Comparison of ENCODE assay signal across 26 mouse cellular contexts in genomic region chr10:130372491-130373173, GRCm38 (mm10). TPM values are rescaled to one million over a fixed set of nuclear protein-coding genes. Genes with fewer than 3 reads are reported as not detected.
A peak's percentile ranks its signal among the peaks of the same experiment; 100 is the strongest.
DNase-seq lines count a peak whose midpoint lies in the region; ATAC-seq and TF ChIP-seq lines count a peak whose summit lies in the region.
"Had no signal": no experiment of that assay in that cellular context is flagged by ENCODE, and none has a peak within 500 bp of the region (broad histone marks: within the 10 kb centered on the region; RNA-seq: fewer than 3 reads in every experiment).

No protein-coding gene starts in this region.

- H3K4me1 ChIP-seq in midbrain, embryonic 14.5 days (ENCODE audit: control insufficient read depth, insufficient read depth, low read length), result no peaks in the 10 kb centered on the region
- H3K4me1 ChIP-seq in midbrain, embryonic 15.5 days, result no peaks in the 10 kb centered on the region
- H3K4me1 ChIP-seq in MEL (ENCODE audit: control insufficient read depth in 1 of 2, insufficient read depth in 2 of 2, low read length in 2 of 2), result peaks cover 5 to 7% of the 10 kb centered on the region in 2 experiments; a peak in 2 of 4 replicates
- no peaks in the 10 kb centered on the region for H3K4me1 ChIP-seq in intestine, embryonic 16.5 days (ENCODE audit: control insufficient read depth, insufficient read depth, low read length)
- H3K4me1 ChIP-seq: forebrain, embryonic 12.5 days; heart, embryonic 13.5 days; hindbrain, embryonic 15.5 days; limb, embryonic 15.5 days had no signal

- H3K79me2 ChIP-seq in MEL (ENCODE audit: control insufficient read depth, insufficient read depth, low read length, poor library complexity), result no peaks in the 10 kb centered on the region

- H3K36me3 ChIP-seq in midbrain, embryonic 14.5 days (ENCODE audit: control insufficient read depth, insufficient read depth, low read length), result no peaks in the 10 kb centered on the region
- H3K36me3 ChIP-seq in midbrain, embryonic 15.5 days (replicated peaks), result no peaks in the 10 kb centered on the region
- H3K36me3 ChIP-seq in MEL (ENCODE audit: control insufficient read depth in 1 of 2, insufficient read depth in 2 of 2, low read length in 2 of 2), result peaks cover 0 to 11% of the 10 kb centered on the region in 2 experiments; a peak in 2 of 4 replicates
- H3K36me3 ChIP-seq in intestine, embryonic 16.5 days (ENCODE audit: control insufficient read depth, insufficient read depth, low read length), result no peaks in the 10 kb centered on the region
- H3K36me3 ChIP-seq: forebrain, embryonic 12.5 days; heart, embryonic 13.5 days; hindbrain, embryonic 15.5 days; limb, embryonic 15.5 days had no signal

- peak; percentile 5 to 10 for DNase-seq in cerebellum, postnatal 10 days
- DNase-seq in cerebellum, adult 18-20 months, result no peak
- DNase-seq in midbrain, embryonic 14.5 days, result peak; percentile 2
- DNase-seq in MEL (ENCODE audit: low read depth, low spot score), result peak; percentile 83
- DNase-seq in left cerebral cortex, postnatal 25 days (ENCODE audit: low spot score in 2 of 2), result no peak
- DNase-seq in kidney, adult 18-20 months, result no peak
- DNase-seq: adrenal gland, adult 2 months; cerebellum, adult 9-11 months; gastrocnemius, adult 2 months; heart, postnatal 36 days; kidney, adult 2 months; kidney, postnatal 14 days; lung, postnatal 10 days; retina, postnatal 1 day had no signal

- no peaks in the 10 kb centered on the region for H3K27me3 ChIP-seq in midbrain, embryonic 14.5 days (ENCODE audit: control insufficient read depth, insufficient read depth, low read length)
- H3K27me3 ChIP-seq in midbrain, embryonic 15.5 days (replicated peaks), result no peaks in the 10 kb centered on the region
- no peaks in the 10 kb centered on the region for H3K27me3 ChIP-seq in MEL (ENCODE audit: control insufficient read depth in 1 of 2, insufficient read depth in 2 of 2, low read length in 2 of 2)
- H3K27me3 ChIP-seq in intestine, embryonic 16.5 days (replicated peaks; ENCODE audit: control insufficient read depth, insufficient read depth, low read length), result no peaks in the 10 kb centered on the region
- H3K27me3 ChIP-seq: CH12.LX; forebrain, embryonic 12.5 days; heart, embryonic 13.5 days; hindbrain, embryonic 15.5 days; limb, embryonic 15.5 days had no signal

- ATAC-seq in midbrain, embryonic 14.5 days (ENCODE audit: low FRiP score, low TSS enrichment), result no peak
- no peak for ATAC-seq in midbrain, embryonic 15.5 days (replicated peaks)
- peak; percentile 62 for ATAC-seq in intestine, embryonic 16.5 days
- ATAC-seq: midbrain, embryonic 16.5 days had no signal

- intact Hi-C loops in left cerebral cortex, postnatal 25 days (cut with DNase I), result no loop called here

- H3K4me3 ChIP-seq in midbrain, embryonic 14.5 days (replicated peaks; ENCODE audit: low read depth, low read length), result no peak overlapping the region
- no peak overlapping the region for H3K4me3 ChIP-seq in midbrain, embryonic 15.5 days
- no peak overlapping the region for H3K4me3 ChIP-seq in MEL (ENCODE audit: control insufficient read depth in 1 of 2, insufficient read depth in 1 of 2, low read depth in 2 of 2, low read length in 2 of 2)
- H3K4me3 ChIP-seq in intestine, embryonic 16.5 days (ENCODE audit: low read length), result no peak overlapping the region
- H3K4me3 ChIP-seq: forebrain, embryonic 12.5 days; gastrocnemius, adult 2 months; heart, embryonic 13.5 days; hindbrain, embryonic 15.5 days; layer of hippocampus, adult 2 months; limb, embryonic 15.5 days had no signal

- no peak overlapping the region for H3K27ac ChIP-seq in midbrain, embryonic 14.5 days (replicated peaks; ENCODE audit: low read depth, low read length)
- H3K27ac ChIP-seq in midbrain, embryonic 15.5 days, result no peak overlapping the region
- peak overlapping the region; percentile 15; the same call in 1 of the 2 replicates for H3K27ac ChIP-seq in MEL (ENCODE audit: control insufficient read depth, low read depth, low read length)
- no peak overlapping the region for H3K27ac ChIP-seq in intestine, embryonic 16.5 days (ENCODE audit: low read length)
- H3K27ac ChIP-seq: forebrain, embryonic 12.5 days; gastrocnemius, adult 2 months; heart, embryonic 13.5 days; hindbrain, embryonic 15.5 days; layer of hippocampus, adult 2 months; limb, embryonic 15.5 days had no signal

- TF ChIP-seq POLR2A in MEL (IDR thresholded peaks at IDR 0.05; ENCODE audit: control insufficient read depth in 1 of 2, insufficient read depth in 1 of 2, low read depth in 1 of 2, low read length in 2 of 2, poor library complexity in 1 of 2), result no peak

- no peak for TF ChIP-seq CTCF in MEL (IDR thresholded peaks at IDR 0.05 in 2 of 3, conservative IDR thresholded peaks at IDR 0.05 in 1 of 3; ENCODE audit: control insufficient read depth in 1 of 3, insufficient read depth in 1 of 3, low read depth in 2 of 3, low read length in 3 of 3, poor library complexity in 1 of 3, severe bottlenecking in 1 of 3)

- TF ChIP-seq RAD21 in MEL (IDR thresholded peaks at IDR 0.05; ENCODE audit: low read depth, low read length), result no peak

- no peak overlapping the region for H3K4me2 ChIP-seq in midbrain, embryonic 14.5 days (ENCODE audit: low read length)
- H3K4me2 ChIP-seq in midbrain, embryonic 15.5 days, result no peak overlapping the region
- no peak overlapping the region for H3K4me2 ChIP-seq in intestine, embryonic 16.5 days (ENCODE audit: low read depth, low read length)
- H3K4me2 ChIP-seq: forebrain, embryonic 12.5 days; heart, embryonic 13.5 days; hindbrain, embryonic 15.5 days; limb, embryonic 15.5 days had no signal

- TF ChIP-seq EP300 in MEL (IDR thresholded peaks at IDR 0.05; ENCODE audit: low read depth in 1 of 2, low read length in 2 of 2), result peak; percentile 74 to 82

- H3K9ac ChIP-seq in midbrain, embryonic 14.5 days (replicated peaks; ENCODE audit: low read length), result no peak overlapping the region
- no peak overlapping the region for H3K9ac ChIP-seq in midbrain, embryonic 15.5 days
- no peak overlapping the region for H3K9ac ChIP-seq in MEL (ENCODE audit: control insufficient read depth, low read depth, low read length, poor library complexity, severe bottlenecking)
- H3K9ac ChIP-seq in intestine, embryonic 16.5 days (ENCODE audit: low read depth, low read length), result no peak overlapping the region
- H3K9ac ChIP-seq: forebrain, embryonic 12.5 days; heart, embryonic 13.5 days; hindbrain, embryonic 15.5 days; limb, embryonic 15.5 days had no signal

- H3K9me3 ChIP-seq in midbrain, embryonic 14.5 days (ENCODE audit: control insufficient read depth, low read length), result no peaks in the 10 kb centered on the region
- no peaks in the 10 kb centered on the region for H3K9me3 ChIP-seq in midbrain, embryonic 15.5 days
- H3K9me3 ChIP-seq in MEL (replicated peaks; ENCODE audit: insufficient read depth, low read length), result no peaks in the 10 kb centered on the region
- no peaks in the 10 kb centered on the region for H3K9me3 ChIP-seq in intestine, embryonic 16.5 days (ENCODE audit: control insufficient read depth, low read length)
- H3K9me3 ChIP-seq: forebrain, embryonic 12.5 days; heart, embryonic 13.5 days; hindbrain, embryonic 15.5 days; limb, embryonic 15.5 days had no signal

- WGBS in midbrain, embryonic 14.5 days, result 78% methylated on average over 2 of the region's 2 CpGs
- 81% methylated on average over 2 of the region's 2 CpGs for WGBS in midbrain, embryonic 15.5 days
- 84% methylated on average over 2 of the region's 2 CpGs for WGBS in intestine, embryonic 16.5 days

TF ChIP-seq in MEL, 35 proteins besides CTCF, POLR2A, EP300 and RAD21 (continues in another document):
- TF ChIP-seq UBTF (IDR thresholded peaks at IDR 0.05; ENCODE audit: borderline replicate concordance, insufficient read depth, low read depth, low read length) (no peak), ETS1 (IDR thresholded peaks at IDR 0.05; ENCODE audit: low read depth, low read length) (peak; percentile 86), HCFC1 (IDR thresholded peaks at IDR 0.05; ENCODE audit: low read depth, low read length) (no peak), GATA1 (IDR thresholded peaks at IDR 0.05; ENCODE audit: low read depth, low read length) (peak; percentile 75), SIN3A (IDR thresholded peaks at IDR 0.05; ENCODE audit: low read length) (peak; percentile 39), TAL1 (IDR thresholded peaks at IDR 0.05; ENCODE audit: low read length) (peak; percentile 72), KAT2A (conservative IDR thresholded peaks at IDR 0.05; ENCODE audit: low read depth, low read length) (no peak), TCF12 (IDR thresholded peaks at IDR 0.05; ENCODE audit: low read depth, low read length) (peak; percentile 79), NELFE (IDR thresholded peaks at IDR 0.05; ENCODE audit: low read depth, low read length) (no peak)

RNA-seq across cellular contexts. Expression of gene Vmn2r84, which starts 21.5 kb away (rescaled TPM):
- polyA plus RNA-seq in midbrain, embryonic 14.5 days (2014; fragmentation: Nextera tagmentation; extraction: Ambion mirVana), result 0.03 TPM in 1 of 2 replicates, not detected in the other
- 0.03 and 0.05 TPM in 2 replicates for polyA plus RNA-seq in midbrain, embryonic 15.5 days (2015; fragmentation: Nextera tagmentation; extraction: Ambion mirVana)
- total RNA-seq in MEL (2012; rRNA removed), result 0.03 TPM in 1 of 2 replicates, not detected in the other
- polyA plus RNA-seq in MEL (2012; ENCODE audit: insufficient read depth in 1 of 2, insufficient read length in 2 of 2, low read depth in 1 of 2, low replicate concordance in 2 of 2, missing spikeins in 1 of 2), result under 1 TPM in 1 of 2 experiments, not detected in 1; 0.01 TPM
- 0.01 TPM in 1 of 2 replicates, not detected in the other for polyA plus RNA-seq in intestine, embryonic 16.5 days (2015; fragmentation: Nextera tagmentation; extraction: Ambion mirVana)
- total RNA-seq in left cerebral cortex, postnatal 25 days (2021), result under 1 TPM; 0.46 to 0.48 TPM
- total RNA-seq: adrenal gland, adult 2 months; CH12.LX; gastrocnemius, adult 2 months; granulocyte monocyte progenitor cell, adult 5-6 weeks; heart, postnatal 36 days; megakaryocyte, adult 5-6 weeks had no signal
- polyA plus RNA-seq: adrenal gland, adult 2 months; forebrain, embryonic 12.5 days; heart, embryonic 13.5 days; kidney, adult 2 months; limb, embryonic 15.5 days had no signal

RNA-seq across cellular contexts. Expression of gene Tespa1, which starts 50.0 kb away (rescaled TPM):
- polyA plus RNA-seq in midbrain, embryonic 14.5 days (2014; fragmentation: Nextera tagmentation; extraction: Ambion mirVana), result 0.17 TPM in 1 of 2 replicates, not detected in the other
- 0.18 TPM in 1 of 2 replicates, not detected in the other for polyA plus RNA-seq in midbrain, embryonic 15.5 days (2015; fragmentation: Nextera tagmentation; extraction: Ambion mirVana)
- total RNA-seq in MEL (2012; rRNA removed), result 2.7 and 7.8 TPM in 2 replicates
- polyA plus RNA-seq in MEL (2012; ENCODE audit: insufficient read depth in 1 of 2, insufficient read length in 2 of 2, low read depth in 1 of 2, low replicate concordance in 2 of 2, missing spikeins in 1 of 2), result 1 to 10 TPM in 1 of 2 experiments, not detected in 1; 3.5 TPM
- polyA plus RNA-seq in intestine, embryonic 16.5 days (2015; fragmentation: Nextera tagmentation; extraction: Ambion mirVana), result 0.62 and 0.68 TPM in 2 replicates
- total RNA-seq in left cerebral cortex, postnatal 25 days (2021), result 1 to 10 TPM; 2.2 to 2.4 TPM
- polyA plus RNA-seq: adrenal gland, adult 2 months; forebrain, embryonic 12.5 days; midbrain, embryonic 16.5 days had no signal

RNA-seq across cellular contexts. Expression of gene Vmn2r85, which starts 56.9 kb away (rescaled TPM):
- polyA plus RNA-seq in midbrain, embryonic 14.5 days (2014; fragmentation: Nextera tagmentation; extraction: Ambion mirVana), result 0.04 TPM in 1 of 2 replicates, not detected in the other
- polyA plus RNA-seq in midbrain, embryonic 15.5 days (2015; fragmentation: Nextera tagmentation; extraction: Ambion mirVana), result not detected in 2 replicates
- total RNA-seq in MEL (2012; rRNA removed), result not detected in 2 replicates
- polyA plus RNA-seq in MEL (2012; ENCODE audit: insufficient read depth in 1 of 2, insufficient read length in 2 of 2, low read depth in 1 of 2, low replicate concordance in 2 of 2, missing spikeins in 1 of 2), result not detected
- polyA plus RNA-seq in intestine, embryonic 16.5 days (2015; fragmentation: Nextera tagmentation; extraction: Ambion mirVana), result not detected in 2 replicates
- 1 to 10 TPM in 1 of 2 experiments, under 1 TPM in 1; 0.87 to 1.4 TPM for total RNA-seq in left cerebral cortex, postnatal 25 days (2021)
- total RNA-seq: adrenal gland, adult 2 months; CH12.LX; gastrocnemius, adult 2 months; granulocyte monocyte progenitor cell, adult 5-6 weeks; heart, postnatal 36 days; megakaryocyte, adult 5-6 weeks; neutrophil, adult 5-6 weeks had no signal
- polyA plus RNA-seq: adrenal gland, adult 2 months; forebrain, embryonic 12.5 days; heart, embryonic 13.5 days; hindbrain, embryonic 15.5 days; kidney, adult 2 months; limb, embryonic 15.5 days; midbrain, embryonic 16.5 days had no signal

Comparison
In these comparisons a context has a peak if more than half of its experiments do, and no peak if none do; other contexts are left out.
1. DNase-seq: peak in cerebellum, postnatal 10 days (2 of 2), midbrain, embryonic 14.5 days (single experiment) and MEL (single experiment); none in cerebellum, adult 18-20 months (0 of 2), left cerebral cortex, postnatal 25 days (0 of 2) and kidney, adult 18-20 months (single experiment).